Mouse (Mus musculus): ENCODE results near the gene Lpar3. TPM values are rescaled to one million over a fixed set of nuclear protein-coding genes. Genes with fewer than 3 reads are reported as not detected.

Lpar3 gene
- polyA plus RNA-seq, 1 experiment, result 33.7 TPM

DNA sequence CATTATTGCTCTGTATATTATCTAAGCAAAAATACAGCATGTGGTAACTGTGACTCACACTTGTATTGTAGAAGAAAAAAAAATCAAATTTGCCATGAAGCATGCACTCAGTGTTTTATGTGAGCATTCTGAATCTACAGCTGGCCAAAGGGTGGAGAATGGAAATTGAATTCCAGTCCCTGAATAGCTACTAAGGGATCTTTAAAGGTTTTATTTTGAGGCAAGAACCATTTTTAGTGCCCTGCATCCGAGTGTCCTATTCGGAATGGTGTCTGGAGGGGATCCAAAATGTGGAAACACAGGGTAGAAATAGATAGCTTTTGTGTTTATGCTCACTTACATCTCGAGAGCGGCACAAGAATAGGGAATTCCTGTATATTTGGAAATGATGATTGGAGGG, 65.4 kb downstream of the Lpar3 start:
- H3K27me3 ChIP-seq (replicated peaks; ENCODE audit: control insufficient read depth, insufficient read depth, low read length), result no peaks in the 10 kb centered on the region
- H3K4me3 ChIP-seq (ENCODE audit: insufficient read depth, low read depth, low read length), result no peak overlapping the region
- DNase-seq, result no peak
- H3K27ac ChIP-seq (ENCODE audit: insufficient read depth, low read depth, low read length), result no peak overlapping the region
- H3K36me3 ChIP-seq (ENCODE audit: control insufficient read depth, insufficient read depth, low read length), result no peaks in the 10 kb centered on the region
- TF ChIP-seq CTCF (conservative IDR thresholded peaks at IDR 0.05; ENCODE audit: insufficient read depth, insufficient read length, low read depth, low read length), result no peak
- no peaks in the 10 kb centered on the region for H3K4me1 ChIP-seq (ENCODE audit: control insufficient read depth, insufficient read depth, low read length)
- 89% methylated on average over 4 of the region's 4 CpGs for WGBS

GRCm38 (mm10) chr3:146291928-146292327, 71.2 kb downstream of the Lpar3 start:
- Histone ChIP-seq H3K36me3 (ENCODE audit: control insufficient read depth, insufficient read depth, low read length) (no peaks in the 10 kb centered on the region), H3K27ac (ENCODE audit: insufficient read depth, low read depth, low read length) (no peak overlapping the region), H3K4me3 (ENCODE audit: insufficient read depth, low read depth, low read length) (no peak overlapping the region), H3K27me3 (replicated peaks; ENCODE audit: control insufficient read depth, insufficient read depth, low read length) (no peaks in the 10 kb centered on the region), H3K4me1 (ENCODE audit: control insufficient read depth, insufficient read depth, low read length) (no peaks in the 10 kb centered on the region)
- 50% methylated on average over 3 of the region's 3 CpGs for WGBS
- no peak for DNase-seq
- TF ChIP-seq POLR2A (IDR thresholded peaks at IDR 0.05; ENCODE audit: low read depth, low read length) (no peak), CTCF (conservative IDR thresholded peaks at IDR 0.05; ENCODE audit: insufficient read depth, insufficient read length, low read depth, low read length) (no peak)

DNA sequence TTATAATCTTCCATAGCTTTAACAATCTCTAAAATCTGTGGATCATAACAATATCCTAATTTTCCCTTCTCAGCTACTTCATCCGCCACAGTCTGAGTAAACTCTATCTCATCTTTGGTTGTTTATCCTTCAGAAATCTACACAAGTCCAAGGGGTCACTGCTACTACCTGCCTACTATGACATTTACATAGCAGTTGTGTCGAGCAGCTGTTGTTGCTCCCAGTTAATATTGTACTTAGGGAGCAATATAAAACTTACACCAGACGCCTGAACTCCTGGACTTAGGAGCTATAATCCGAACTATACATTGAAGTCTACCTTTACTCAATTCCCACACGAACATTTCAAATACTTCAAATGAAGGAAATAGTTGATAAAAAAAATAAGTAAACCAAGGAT, 71.8 kb downstream of the Lpar3 start:
- DNase-seq, result no peak
- TF ChIP-seq POLR2A (IDR thresholded peaks at IDR 0.05; ENCODE audit: low read depth, low read length) (no peak), CTCF (conservative IDR thresholded peaks at IDR 0.05; ENCODE audit: insufficient read depth, insufficient read length, low read depth, low read length) (no peak)
- Histone ChIP-seq H3K27ac (ENCODE audit: insufficient read depth, low read depth, low read length) (no peak overlapping the region), H3K4me3 (ENCODE audit: insufficient read depth, low read depth, low read length) (no peak overlapping the region), H3K36me3 (ENCODE audit: control insufficient read depth, insufficient read depth, low read length) (no peaks in the 10 kb centered on the region), H3K4me1 (ENCODE audit: control insufficient read depth, insufficient read depth, low read length) (no peaks in the 10 kb centered on the region), H3K27me3 (replicated peaks; ENCODE audit: control insufficient read depth, insufficient read depth, low read length) (no peaks in the 10 kb centered on the region)
- WGBS, result 44% methylated on average over 5 of the region's 5 CpGs

- TF ChIP-seq CTCF (conservative IDR thresholded peaks at IDR 0.05; ENCODE audit: insufficient read depth, insufficient read length, low read depth, low read length) (no peak), POLR2A (IDR thresholded peaks at IDR 0.05; ENCODE audit: low read depth, low read length) (no peak)
- no peaks in the 10 kb centered on the region for H3K36me3 ChIP-seq (ENCODE audit: control insufficient read depth, insufficient read depth, low read length)
- no peak for DNase-seq
- H3K27ac ChIP-seq (ENCODE audit: insufficient read depth, low read depth, low read length), result no peak overlapping the region
- WGBS, result 69% methylated on average over 3 of the region's 3 CpGs
- H3K4me3 ChIP-seq (ENCODE audit: insufficient read depth, low read depth, low read length), result no peak overlapping the region
- H3K27me3 ChIP-seq (replicated peaks; ENCODE audit: control insufficient read depth, insufficient read depth, low read length), result no peaks in the 10 kb centered on the region
- no peaks in the 10 kb centered on the region for H3K4me1 ChIP-seq (ENCODE audit: control insufficient read depth, insufficient read depth, low read length)
These were observed 81.7 kb downstream of the Lpar3 start for GRCm38 (mm10) chr3:146302451-146302850.

DNA sequence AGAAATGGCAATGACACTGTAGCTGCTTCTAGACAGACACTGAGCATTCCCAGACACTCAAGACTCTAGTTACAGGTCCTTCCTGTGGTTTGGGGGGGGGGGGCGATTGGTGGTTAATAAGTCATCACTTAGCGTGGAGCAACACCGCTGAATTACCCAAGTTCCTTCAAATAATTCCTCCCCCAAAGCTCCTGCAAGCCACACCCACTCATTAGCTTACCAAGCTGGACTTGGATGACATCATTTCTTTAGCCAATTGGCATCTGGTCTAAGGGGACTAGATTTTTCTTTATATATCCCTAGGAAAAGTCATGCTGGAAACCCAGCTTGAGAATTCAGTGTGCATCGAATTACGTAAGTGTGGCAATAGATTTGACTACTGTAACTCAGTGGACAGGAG, 82.4 kb downstream of the Lpar3 start:
- no peak for DNase-seq
- H3K27me3 ChIP-seq (replicated peaks; ENCODE audit: control insufficient read depth, insufficient read depth, low read length), result no peaks in the 10 kb centered on the region
- WGBS, result 58% methylated on average over 5 of the region's 5 CpGs
- no peaks in the 10 kb centered on the region for H3K4me1 ChIP-seq (ENCODE audit: control insufficient read depth, insufficient read depth, low read length)
- no peak overlapping the region for H3K27ac ChIP-seq (ENCODE audit: insufficient read depth, low read depth, low read length)
- no peaks in the 10 kb centered on the region for H3K36me3 ChIP-seq (ENCODE audit: control insufficient read depth, insufficient read depth, low read length)
- TF ChIP-seq CTCF (conservative IDR thresholded peaks at IDR 0.05; ENCODE audit: insufficient read depth, insufficient read length, low read depth, low read length) (no peak), POLR2A (IDR thresholded peaks at IDR 0.05; ENCODE audit: low read depth, low read length) (no peak)
- no peak overlapping the region for H3K4me3 ChIP-seq (ENCODE audit: insufficient read depth, low read depth, low read length)

GRCm38 (mm10) chr3:146304556-146305405, 84.0 kb downstream of the Lpar3 start:
- no peak overlapping the region for H3K4me3 ChIP-seq (ENCODE audit: insufficient read depth, low read depth, low read length)
- 91% methylated on average over 21 of the region's 21 CpGs for WGBS
- TF ChIP-seq POLR2A (IDR thresholded peaks at IDR 0.05; ENCODE audit: low read depth, low read length) (no peak), CTCF (conservative IDR thresholded peaks at IDR 0.05; ENCODE audit: insufficient read depth, insufficient read length, low read depth, low read length) (no peak)
- H3K4me1 ChIP-seq (ENCODE audit: control insufficient read depth, insufficient read depth, low read length), result no peaks in the 10 kb centered on the region
- H3K36me3 ChIP-seq (ENCODE audit: control insufficient read depth, insufficient read depth, low read length), result no peaks in the 10 kb centered on the region
- H3K27me3 ChIP-seq (replicated peaks; ENCODE audit: control insufficient read depth, insufficient read depth, low read length), result no peaks in the 10 kb centered on the region
- no peak overlapping the region for H3K27ac ChIP-seq (ENCODE audit: insufficient read depth, low read depth, low read length)
- DNase-seq, result no peak

DNA sequence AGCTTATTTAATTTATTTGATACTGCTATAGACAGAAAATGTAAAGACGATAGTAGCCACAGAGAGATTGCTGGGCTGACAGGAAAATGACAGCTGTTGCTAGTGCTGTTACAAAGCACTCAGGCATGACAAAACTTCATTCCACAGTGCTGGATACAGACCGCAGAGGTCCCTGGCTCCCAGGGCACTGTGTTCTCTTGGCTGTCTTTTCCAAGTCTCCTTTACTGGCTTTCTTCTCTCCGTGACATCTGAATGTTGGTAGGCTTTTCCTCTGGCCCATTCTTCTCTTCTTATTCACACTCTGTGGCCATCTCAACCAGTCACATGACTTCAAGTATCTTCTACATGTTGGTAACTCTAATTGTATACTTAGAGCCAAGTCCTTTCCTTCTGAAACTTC, 86.6 kb downstream of the Lpar3 start:
- peak; percentile 16 for DNase-seq
- no peaks in the 10 kb centered on the region for H3K27me3 ChIP-seq (replicated peaks; ENCODE audit: control insufficient read depth, insufficient read depth, low read length)
- no peak overlapping the region for H3K4me3 ChIP-seq (ENCODE audit: insufficient read depth, low read depth, low read length)
- TF ChIP-seq CTCF (conservative IDR thresholded peaks at IDR 0.05; ENCODE audit: insufficient read depth, insufficient read length, low read depth, low read length) (no peak), POLR2A (IDR thresholded peaks at IDR 0.05; ENCODE audit: low read depth, low read length) (no peak)
- no peaks in the 10 kb centered on the region for H3K4me1 ChIP-seq (ENCODE audit: control insufficient read depth, insufficient read depth, low read length)
- WGBS, result 37% methylated on average over 3 of the region's 3 CpGs
- no peak overlapping the region for H3K27ac ChIP-seq (ENCODE audit: insufficient read depth, low read depth, low read length)
- H3K36me3 ChIP-seq (ENCODE audit: control insufficient read depth, insufficient read depth, low read length), result no peaks in the 10 kb centered on the region

All from kidney, adult 2 months (tissue).